Mouse (Mus musculus) v-Abl transformed pro-B cells (cell line): ENCODE results near the gene Dcaf12l2.

Experiments
- in situ Hi-C, 2 experiments: fragments of 400-800 bp; cut with MboI; formaldehyde crosslinking; loops; one replicate each; pipeline ENCODE4 v1.15.1; 2025; ENCODE audit not compliant: unreplicated experiment in 2 of 2

Dcaf12l2 gene

GRCm38 (mm10) chrX:44367646-44368521, at the start of gene Dcaf12l2:
Gene Dcaf12l2, minus strand, starts transcription at chrX:44368342.
- in situ Hi-C loops = no loop called here

GRCm38 (mm10) chrX:44367280-44367645, 879 bp downstream of the Dcaf12l2 start:
- in situ Hi-C loops = no loop called here
